Mouse (Mus musculus) gastrocnemius, adult 8-10 months (tissue): ENCODE data around the gene Apoh. TPM values are rescaled to one million over a fixed set of nuclear protein-coding genes. Genes with fewer than 3 reads are reported as not detected.

Experiments used
- DNase-seq, 2 experiments: peaks; one replicate each; pipeline ENCODE4 v3.0.0; 2022; ENCODE audit warnings: low spot score in 2 of 2
- total RNA-seq, 4 experiments: library from RNA; stranded (reverse); gene quantifications; 2 replicates each; pipeline ENCODE4 v1.2.4; 2022

Apoh gene
- total RNA-seq, 4 experiments from 2014 or later = 1.3 to 1.7 TPM; not detected in 2

- no peak for DNase-seq
Measured at GRCm38 (mm10) chr11:108447148-108447547, 104.0 kb downstream of the Apoh start.

GRCm38 (mm10) chr11:108449811-108450210, 106.7 kb downstream of the Apoh start:
- DNase-seq = peak in 1 of 2 experiments; percentile 13

GRCm38 (mm10) chr11:108459599-108459998, 116.4 kb downstream of the Apoh start:
- DNase-seq = no peak

Other genes starting within 250 kb of the Apoh start
- 10 to 100 TPM; 50.1 to 62.0 (median 55.0) TPM for gene Prkca, start 574 bp downstream of the Apoh start, total RNA-seq
- gene Cep112, start 81.8 kb downstream of the Apoh start, total RNA-seq = 1 to 10 TPM; 1.0 to 4.5 (median 1.8) TPM